Mouse (Mus musculus): ENCODE results near the gene 2410002F23Rik. TPM values are rescaled to one million over a fixed set of nuclear protein-coding genes. Genes with fewer than 3 reads are reported as not detected.
"Not testable (repeated sequence)": the region's sequence is repeated elsewhere in the genome, so short reads cannot be mapped to it uniquely, and the experiment has no call there.

2410002F23Rik gene
- polyA plus RNA-seq (2015; fragmentation: Nextera tagmentation; extraction: Ambion mirVana), result 133 TPM in 2 replicates

DNA sequence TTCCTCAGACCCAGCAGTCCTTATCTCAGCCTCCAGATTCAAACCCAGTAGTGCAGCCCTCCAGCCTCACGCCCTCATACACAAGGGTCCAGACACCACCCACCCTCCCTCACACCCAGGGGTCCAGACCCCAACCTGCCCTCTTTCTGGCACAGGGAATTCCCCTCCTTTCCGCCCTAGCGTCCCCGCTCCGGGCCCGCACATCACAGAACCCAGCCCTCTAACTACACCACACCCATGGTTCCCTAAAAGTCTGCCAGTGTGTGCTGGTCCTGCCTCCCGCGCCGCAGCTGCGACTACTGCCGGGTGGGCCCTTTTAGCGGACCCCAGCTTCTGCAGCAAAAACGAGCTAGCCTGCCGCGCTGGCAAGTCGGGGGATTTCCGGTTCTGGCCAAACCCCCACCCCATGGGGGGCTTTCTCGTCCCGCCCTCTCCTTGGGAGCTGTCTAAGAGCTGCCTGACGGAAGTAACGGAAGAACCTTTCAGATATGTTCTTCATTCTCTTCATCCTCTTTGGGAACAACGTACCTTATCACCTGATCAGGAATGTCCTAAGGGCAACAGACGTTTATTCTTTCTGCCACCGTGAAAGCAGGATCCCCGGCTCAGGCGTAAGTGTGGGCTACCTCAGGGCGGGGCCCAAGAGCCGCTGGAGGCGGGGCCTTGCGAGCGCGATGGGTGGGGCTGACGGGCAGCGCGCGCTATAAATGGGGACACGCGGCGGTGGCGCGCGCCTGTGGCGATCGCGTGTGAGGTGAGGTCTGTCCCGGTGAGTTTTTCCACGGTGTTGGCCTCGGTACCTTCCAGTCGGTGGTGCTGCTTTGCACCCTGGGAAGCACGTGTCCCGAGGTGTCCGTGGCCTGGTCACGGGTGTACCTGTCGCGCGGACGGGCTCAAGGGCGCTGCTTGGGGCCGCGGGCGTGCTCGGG, at the start of gene 2410002F23Rik, which contains the start of gene 1700028J19Rik:
Gene 2410002F23Rik, plus strand, starts transcription at position 668 of the 929 bp plus-strand sequence.
Gene 1700028J19Rik, minus strand, starts transcription at position 641 of the 929 bp plus-strand sequence.
- peaks cover 19% of the 10 kb centered on the region for H3K4me1 ChIP-seq
- peak; percentile 80 for ATAC-seq (ENCODE audit: borderline replicate concordance, extremely low read depth, low FRiP score, low TSS enrichment)
- H3K4me2 ChIP-seq, result peak within 1 kb of the TSS; percentile 63
- H3K9ac ChIP-seq, result peak within 1 kb of the TSS; percentile 91
- no peaks in the 10 kb centered on the region for H3K27me3 ChIP-seq
- H3K36me3 ChIP-seq, result peaks cover 31% of the 10 kb centered on the region
- H3K9me3 ChIP-seq, result no peaks in the 10 kb centered on the region
- peak within 1 kb of the TSS; percentile 93 for H3K27ac ChIP-seq
- peak within 1 kb of the TSS; percentile 99 for H3K4me3 ChIP-seq
- under 1% methylated on average over 62 of the region's 62 CpGs for WGBS

DNA sequence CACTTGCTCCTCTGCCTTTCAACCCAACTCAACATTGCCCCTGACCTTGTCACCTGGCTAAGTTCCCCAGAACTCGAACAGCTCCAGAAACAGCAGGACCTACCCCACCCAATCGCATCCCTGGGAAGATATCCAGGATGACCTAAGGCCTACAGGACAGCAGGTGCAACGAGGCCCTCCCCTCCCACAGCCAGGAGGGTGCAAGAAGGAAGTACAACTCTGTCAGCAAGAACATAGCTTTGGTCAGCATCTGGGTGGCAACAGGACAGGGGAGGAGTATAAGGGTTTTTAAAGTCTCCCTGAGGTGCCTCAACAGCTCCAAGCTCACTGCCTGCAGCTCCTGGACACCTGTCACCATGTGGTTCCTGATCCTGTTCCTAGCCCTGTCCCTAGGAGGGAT, 48.6 kb upstream of the 2410002F23Rik start, which contains the start of gene Klk1b3:
Gene Klk1b3, plus strand, starts transcription at position 301 of the 400 bp plus-strand sequence.
- no peaks in the 10 kb centered on the region for H3K4me1 ChIP-seq
- H3K4me3 ChIP-seq, result no peak within 1 kb of the TSS
- H3K27ac ChIP-seq, result no peak within 1 kb of the TSS
- no peak within 1 kb of the TSS for H3K4me2 ChIP-seq
- ATAC-seq (ENCODE audit: borderline replicate concordance, extremely low read depth, low FRiP score, low TSS enrichment), result no peak
- no peaks in the 10 kb centered on the region for H3K36me3 ChIP-seq
- 52% methylated on average over 3 of the region's 3 CpGs for WGBS
- H3K9ac ChIP-seq, result no peak within 1 kb of the TSS
- no peaks in the 10 kb centered on the region for H3K9me3 ChIP-seq
- H3K27me3 ChIP-seq, result no peaks in the 10 kb centered on the region

DNA sequence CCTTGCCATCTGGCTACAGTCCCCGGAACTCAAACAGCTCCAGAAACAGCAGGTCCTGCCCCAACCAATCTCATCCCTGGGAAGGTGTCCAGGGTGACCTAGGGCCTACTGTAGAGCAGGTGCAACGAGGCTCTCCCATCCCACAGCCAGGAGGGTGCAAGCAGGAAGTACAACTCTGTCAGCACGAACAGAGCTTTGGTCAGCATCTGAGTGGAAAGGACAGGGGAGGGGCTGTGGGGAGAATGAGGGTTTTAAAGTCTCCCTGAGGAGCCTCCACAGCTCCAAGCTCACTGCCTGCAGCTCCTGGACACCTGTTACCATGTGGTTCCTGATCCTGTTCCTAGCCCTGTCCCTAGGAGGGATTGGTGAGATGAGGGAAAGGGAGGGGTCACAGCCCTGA, 39.4 kb upstream of the 2410002F23Rik start, which contains the start of gene Klk1b4:
Gene Klk1b4, plus strand, starts transcription at position 301 of the 400 bp plus-strand sequence.
- not testable (repeated sequence) for ATAC-seq (ENCODE audit: borderline replicate concordance, extremely low read depth, low FRiP score, low TSS enrichment); H3K4me3 ChIP-seq; H3K4me2 ChIP-seq; H3K27ac ChIP-seq; H3K9ac ChIP-seq; H3K4me1 ChIP-seq; H3K9me3 ChIP-seq; H3K36me3 ChIP-seq; H3K27me3 ChIP-seq
- 31% methylated on average over 3 of the region's 3 CpGs for WGBS

DNA sequence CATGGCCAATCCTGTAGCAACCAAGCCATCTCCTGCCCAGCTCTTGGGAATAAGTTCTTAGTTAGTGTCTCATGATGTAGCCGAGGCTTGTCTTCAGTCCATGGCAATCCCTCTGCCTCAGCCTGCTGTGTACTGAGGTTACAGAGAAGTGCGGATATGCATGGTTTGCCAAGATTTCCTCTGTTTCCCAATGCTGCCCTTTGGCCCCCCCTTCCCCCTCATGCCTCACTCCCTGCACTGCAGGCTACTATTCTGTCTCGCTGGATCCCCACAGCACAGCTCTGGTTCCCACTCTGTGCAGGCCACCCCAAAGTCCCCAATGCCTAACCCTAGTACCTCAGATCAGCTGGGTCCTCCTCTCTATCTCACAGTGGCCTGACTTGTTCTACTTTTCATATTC, 38.2 kb upstream of the 2410002F23Rik start:
- Histone ChIP-seq H3K4me1 (no peaks in the 10 kb centered on the region), H3K36me3 (no peaks in the 10 kb centered on the region), H3K9me3 (no peaks in the 10 kb centered on the region), H3K4me2 (no peak overlapping the region), H3K27ac (no peak overlapping the region), H3K27me3 (no peaks in the 10 kb centered on the region), H3K9ac (no peak overlapping the region), H3K4me3 (no peak overlapping the region)
- 79% methylated on average over 3 of the region's 3 CpGs for WGBS
- ATAC-seq (ENCODE audit: borderline replicate concordance, extremely low read depth, low FRiP score, low TSS enrichment), result no peak

DNA sequence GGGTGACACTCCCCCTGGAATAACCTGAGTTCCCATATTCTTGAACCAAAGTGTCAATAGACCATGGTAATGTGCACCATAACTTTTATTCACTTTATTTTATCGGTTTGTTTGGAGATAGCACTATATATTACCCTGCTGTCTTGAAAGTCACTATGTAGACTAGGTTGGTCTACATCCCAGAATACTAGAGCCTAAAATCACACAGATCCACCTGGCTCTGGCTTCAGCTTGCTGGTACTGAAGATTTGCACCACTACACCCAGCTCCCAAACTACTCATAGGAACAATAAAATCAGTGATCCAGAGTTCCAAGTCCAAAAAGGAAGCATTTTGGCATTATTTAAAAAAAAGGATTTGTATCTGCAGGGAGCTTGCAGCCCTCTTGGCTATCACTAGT, 30.9 kb upstream of the 2410002F23Rik start, which contains the start of gene Klk1b5:
Gene Klk1b5, plus strand, starts transcription at position 301 of the 400 bp plus-strand sequence.
- no peaks in the 10 kb centered on the region for H3K9me3 ChIP-seq
- no peak for ATAC-seq (ENCODE audit: borderline replicate concordance, extremely low read depth, low FRiP score, low TSS enrichment)
- H3K4me3 ChIP-seq, result no peak within 1 kb of the TSS
- H3K27me3 ChIP-seq, result no peaks in the 10 kb centered on the region
- no peaks in the 10 kb centered on the region for H3K4me1 ChIP-seq
- no peaks in the 10 kb centered on the region for H3K36me3 ChIP-seq
- H3K27ac ChIP-seq, result no peak within 1 kb of the TSS
- WGBS, result 71% methylated on average over 1 of the region's 1 CpGs
- H3K4me2 ChIP-seq, result no peak within 1 kb of the TSS
- H3K9ac ChIP-seq, result no peak within 1 kb of the TSS

DNA sequence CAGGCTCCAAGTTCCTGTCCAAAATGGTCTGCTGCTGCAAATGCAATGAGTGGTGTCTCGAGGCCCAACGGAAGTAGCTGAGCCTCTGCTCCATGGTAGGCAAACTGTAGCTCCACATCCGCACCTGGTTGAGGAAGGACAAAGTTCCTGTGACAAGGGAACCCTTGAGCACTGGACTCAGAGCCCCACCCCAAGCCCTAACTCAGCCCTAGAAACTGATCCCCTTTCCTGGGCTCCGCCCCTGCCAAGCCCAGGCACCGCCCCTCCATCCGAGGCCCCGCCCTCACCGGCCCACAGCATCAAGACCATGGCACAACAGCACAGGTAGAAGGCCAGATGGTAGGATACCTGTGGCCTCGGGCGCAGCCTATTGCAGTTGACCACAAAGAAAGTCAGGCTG, 24.9 kb upstream of the 2410002F23Rik start:
- not testable (repeated sequence) for H3K4me3 ChIP-seq; H3K4me1 ChIP-seq; H3K9ac ChIP-seq; H3K27me3 ChIP-seq; H3K9me3 ChIP-seq; H3K36me3 ChIP-seq; H3K27ac ChIP-seq; H3K4me2 ChIP-seq; ATAC-seq (ENCODE audit: borderline replicate concordance, extremely low read depth, low FRiP score, low TSS enrichment)
- WGBS, result 59% methylated on average over 8 of the region's 10 CpGs

DNA sequence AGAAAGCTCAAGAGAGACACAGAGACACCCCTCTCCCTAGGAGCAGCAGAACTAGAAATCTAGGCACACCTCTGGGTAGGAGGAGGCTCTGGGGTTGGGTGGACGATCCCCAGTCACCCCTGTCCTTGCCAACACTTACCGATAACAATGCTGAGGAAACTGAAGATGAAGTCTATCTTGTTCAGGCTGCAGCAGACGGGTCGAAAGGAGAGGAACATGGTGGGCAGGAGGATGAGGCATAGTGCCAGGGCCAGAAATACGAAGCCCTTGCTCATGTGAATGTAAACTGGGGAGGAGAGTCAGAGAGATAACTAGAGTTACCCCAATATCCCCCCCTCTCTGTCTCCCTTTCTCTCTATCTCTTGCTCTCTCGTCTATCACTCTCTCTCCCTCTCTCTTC, 24.2 kb upstream of the 2410002F23Rik start:
- 55% methylated on average over 6 of the region's 6 CpGs for WGBS
- H3K4me1 ChIP-seq; H3K4me2 ChIP-seq; H3K27me3 ChIP-seq; H3K9me3 ChIP-seq; H3K27ac ChIP-seq; ATAC-seq (ENCODE audit: borderline replicate concordance, extremely low read depth, low FRiP score, low TSS enrichment); H3K4me3 ChIP-seq; H3K36me3 ChIP-seq; H3K9ac ChIP-seq: not testable (repeated sequence)

DNA sequence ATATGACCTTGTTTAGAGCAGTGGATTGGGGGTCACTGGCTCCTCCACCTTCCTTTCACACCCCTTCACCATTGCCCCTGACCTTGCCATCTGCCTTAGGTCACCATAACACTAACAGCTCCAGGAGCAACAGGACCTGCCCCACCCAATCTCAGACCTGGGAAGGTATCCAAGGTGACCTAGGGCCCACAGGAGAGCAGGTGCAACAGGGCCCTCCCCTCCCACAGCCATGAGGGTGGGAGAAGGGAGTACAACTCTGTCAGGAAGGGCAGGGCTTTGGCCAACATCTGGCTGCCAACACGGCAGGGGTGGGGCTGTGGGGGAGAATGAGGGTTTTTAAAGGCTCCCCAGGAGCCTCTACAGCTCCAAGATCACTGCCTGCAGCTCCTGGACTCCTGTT, 21.4 kb upstream of the 2410002F23Rik start, which contains the start of gene Klk1:
Gene Klk1, plus strand, starts transcription at position 285 of the 400 bp plus-strand sequence.
- Histone ChIP-seq H3K4me3 (no peak within 1 kb of the TSS), H3K4me1 (no peaks in the 10 kb centered on the region), H3K27ac (no peak within 1 kb of the TSS), H3K36me3 (no peaks in the 10 kb centered on the region), H3K9ac (no peak within 1 kb of the TSS), H3K4me2 (no peak within 1 kb of the TSS), H3K9me3 (no peaks in the 10 kb centered on the region), H3K27me3 (no peaks in the 10 kb centered on the region)
- no peak for ATAC-seq (ENCODE audit: borderline replicate concordance, extremely low read depth, low FRiP score, low TSS enrichment)
- 42% methylated on average over 1 of the region's 1 CpGs for WGBS

DNA sequence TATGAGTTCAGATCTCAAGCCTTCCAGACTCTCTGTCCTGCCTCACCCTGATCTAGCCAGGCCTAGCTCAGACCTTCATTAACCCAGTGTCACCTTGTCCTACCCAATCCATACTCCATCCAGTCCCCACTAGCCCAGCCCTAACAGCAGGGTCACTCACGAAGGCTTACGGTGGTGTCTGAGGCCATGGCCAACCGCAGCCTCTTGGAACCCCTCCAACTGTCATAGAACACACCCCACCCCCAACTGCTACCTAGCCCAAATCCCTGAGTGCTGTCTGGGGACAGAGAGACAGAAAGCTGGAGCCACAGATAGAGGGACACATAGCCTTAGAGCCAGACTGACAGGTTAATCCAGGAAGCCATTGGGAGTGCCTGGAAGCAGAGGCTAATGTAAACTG, 10.6 kb upstream of the 2410002F23Rik start, which contains the start of gene Gm36864:
Gene Gm36864, plus strand, starts transcription at position 269 of the 400 bp plus-strand sequence.
- WGBS, result 67% methylated on average over 3 of the region's 3 CpGs
- Histone ChIP-seq H3K36me3 (no peaks in the 10 kb centered on the region), H3K27me3 (no peaks in the 10 kb centered on the region), H3K4me3 (no peak within 1 kb of the TSS), H3K9ac (no peak within 1 kb of the TSS), H3K4me1 (no peaks in the 10 kb centered on the region), H3K4me2 (no peak within 1 kb of the TSS), H3K9me3 (no peaks in the 10 kb centered on the region), H3K27ac (no peak within 1 kb of the TSS)
- ATAC-seq (ENCODE audit: borderline replicate concordance, extremely low read depth, low FRiP score, low TSS enrichment), result peak; percentile 46; the same call in 1 of the 2 replicates

DNA sequence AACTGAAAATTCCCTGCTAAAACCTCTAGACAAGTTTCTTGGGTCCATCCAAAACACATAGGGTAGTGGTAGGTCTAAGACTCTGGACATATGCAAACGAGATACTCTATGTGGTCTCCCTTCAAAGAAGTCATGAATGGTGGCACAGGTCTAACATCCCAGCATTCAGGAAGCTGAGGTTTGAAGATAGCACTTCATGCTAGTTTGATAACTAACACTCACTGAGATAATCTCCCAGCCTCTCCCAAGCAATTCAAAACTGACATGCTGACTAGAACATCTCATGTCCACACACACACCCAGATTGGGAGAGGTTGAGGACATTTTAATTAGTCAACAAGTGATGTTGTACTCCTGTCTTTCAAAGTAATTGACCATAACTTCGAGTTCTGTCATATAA, 6.6 kb upstream of the 2410002F23Rik start:
- 32% methylated on average over 2 of the region's 2 CpGs for WGBS
- no peaks in the 10 kb centered on the region for H3K27me3 ChIP-seq
- peaks cover under 1% of the 10 kb centered on the region; the same call in 1 of the 2 replicates for H3K4me1 ChIP-seq
- H3K36me3 ChIP-seq, result no peaks in the 10 kb centered on the region
- no peak overlapping the region for H3K4me2 ChIP-seq
- no peak overlapping the region for H3K27ac ChIP-seq
- H3K9ac ChIP-seq, result no peak overlapping the region
- ATAC-seq (ENCODE audit: borderline replicate concordance, extremely low read depth, low FRiP score, low TSS enrichment), result no peak
- no peak overlapping the region for H3K4me3 ChIP-seq
- no peaks in the 10 kb centered on the region for H3K9me3 ChIP-seq

DNA sequence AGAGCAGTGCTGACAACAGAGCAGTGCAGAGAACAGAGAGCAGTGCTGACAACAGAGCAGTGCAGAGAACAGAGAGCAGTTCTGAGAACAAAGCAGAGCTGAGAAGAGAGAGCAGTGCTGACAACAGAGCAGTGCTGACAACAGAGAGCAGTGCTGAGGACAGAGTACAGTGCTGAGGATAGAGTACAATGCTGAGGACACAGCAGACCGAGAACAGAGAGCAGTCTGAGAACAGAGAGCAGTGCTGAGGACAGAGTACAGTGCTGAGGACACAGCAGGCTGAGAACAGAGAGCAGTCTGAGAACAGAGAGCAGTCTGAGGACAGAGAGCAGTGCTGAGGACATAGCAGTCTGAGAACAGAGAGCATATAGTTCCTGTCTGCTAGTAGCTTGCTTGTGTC, 5.8 kb upstream of the 2410002F23Rik start:
- no peak overlapping the region for H3K27ac ChIP-seq
- H3K9ac ChIP-seq, result no peak overlapping the region
- H3K4me3 ChIP-seq, result no peak overlapping the region
- H3K4me1 ChIP-seq, result peaks cover 7% of the 10 kb centered on the region; the same call in 1 of the 2 replicates
- H3K27me3 ChIP-seq, result no peaks in the 10 kb centered on the region
- no peak overlapping the region for H3K4me2 ChIP-seq
- no peaks in the 10 kb centered on the region for H3K9me3 ChIP-seq
- H3K36me3 ChIP-seq, result no peaks in the 10 kb centered on the region
- ATAC-seq (ENCODE audit: borderline replicate concordance, extremely low read depth, low FRiP score, low TSS enrichment), result no peak
- 33% methylated on average over 1 of the region's 1 CpGs for WGBS

DNA sequence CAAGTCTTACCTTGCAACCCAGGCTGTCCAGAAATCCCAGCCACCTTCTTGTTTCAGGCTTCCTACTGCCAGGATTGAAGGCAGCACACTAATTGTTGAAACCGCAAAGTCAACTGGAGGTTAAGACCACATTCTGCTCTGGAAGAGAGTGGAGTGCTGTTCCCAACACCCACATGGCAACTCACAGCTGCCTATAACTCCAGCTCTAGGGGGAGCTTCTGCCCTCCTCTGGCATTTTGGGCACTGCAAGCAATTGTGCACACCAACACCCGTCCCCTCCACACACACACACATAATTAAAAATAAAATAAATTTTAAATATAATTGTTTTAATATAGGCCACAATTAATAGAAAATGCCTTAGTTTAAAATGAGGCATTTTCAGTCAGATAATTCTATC, 5.4 kb upstream of the 2410002F23Rik start:
- 61% methylated on average over 2 of the region's 2 CpGs for WGBS
- ATAC-seq (ENCODE audit: borderline replicate concordance, extremely low read depth, low FRiP score, low TSS enrichment), result no peak
- H3K27ac ChIP-seq, result no peak overlapping the region
- H3K4me3 ChIP-seq, result no peak overlapping the region
- H3K27me3 ChIP-seq, result no peaks in the 10 kb centered on the region
- H3K4me2 ChIP-seq, result no peak overlapping the region
- H3K36me3 ChIP-seq, result no peaks in the 10 kb centered on the region
- peaks cover 7% of the 10 kb centered on the region; the same call in 1 of the 2 replicates for H3K4me1 ChIP-seq
- H3K9me3 ChIP-seq, result no peaks in the 10 kb centered on the region
- no peak overlapping the region for H3K9ac ChIP-seq
